Mouse (Mus musculus): ENCODE results near the gene Glipr1. TPM values are rescaled to one million over a fixed set of nuclear protein-coding genes. Genes with fewer than 3 reads are reported as not detected.
A peak's percentile ranks its signal among the peaks of the same experiment; 100 is the strongest.

The Glipr1 gene
- polyA plus RNA-seq, 1 experiment = 1.0 TPM

GRCm38 (mm10) chr10:111971929-111972328 lies 30.5 kb downstream of the Glipr1 start:
- Histone ChIP-seq H3K4me3 (ENCODE audit: insufficient read depth, low read length) (no peak overlapping the region), H3K27ac (ENCODE audit: insufficient read depth, low read length) (no peak overlapping the region), H3K4me1 (ENCODE audit: control insufficient read depth, insufficient read depth, low read length) (no peaks in the 10 kb centered on the region; the same call in 1 of the 2 replicates)
- TF ChIP-seq CTCF (IDR thresholded peaks at IDR 0.05; ENCODE audit: extremely low read depth, insufficient read depth, low read length) (no peak), POLR2A (IDR thresholded peaks at IDR 0.05; ENCODE audit: extremely low read depth, insufficient read depth, low read length) (no peak)

GRCm38 (mm10) chr10:111966394-111966793 lies 36.0 kb downstream of the Glipr1 start:
- H3K27ac ChIP-seq (ENCODE audit: insufficient read depth, low read length) = no peak overlapping the region
- H3K4me1 ChIP-seq (ENCODE audit: control insufficient read depth, insufficient read depth, low read length) = no peaks in the 10 kb centered on the region
- H3K4me3 ChIP-seq (ENCODE audit: insufficient read depth, low read length) = no peak overlapping the region
- TF ChIP-seq CTCF (IDR thresholded peaks at IDR 0.05; ENCODE audit: extremely low read depth, insufficient read depth, low read length) (no peak), POLR2A (IDR thresholded peaks at IDR 0.05; ENCODE audit: extremely low read depth, insufficient read depth, low read length) (no peak)

GRCm38 (mm10) chr10:111960459-111960858 lies 42.0 kb downstream of the Glipr1 start:
- Histone ChIP-seq H3K27ac (ENCODE audit: insufficient read depth, low read length) (no peak overlapping the region), H3K4me3 (ENCODE audit: insufficient read depth, low read length) (no peak overlapping the region), H3K4me1 (ENCODE audit: control insufficient read depth, insufficient read depth, low read length) (peaks cover 1% of the 10 kb centered on the region; the same call in 1 of the 2 replicates)
- no peak for TF ChIP-seq POLR2A (IDR thresholded peaks at IDR 0.05; ENCODE audit: extremely low read depth, insufficient read depth, low read length)

GRCm38 (mm10) chr10:111959353-111959752 lies 43.1 kb downstream of the Glipr1 start:
- TF ChIP-seq POLR2A (IDR thresholded peaks at IDR 0.05; ENCODE audit: extremely low read depth, insufficient read depth, low read length) (no peak), CTCF (IDR thresholded peaks at IDR 0.05; ENCODE audit: extremely low read depth, insufficient read depth, low read length) (no peak)

GRCm38 (mm10) chr10:111958046-111958421 lies 44.4 kb downstream of the Glipr1 start:
- no peak overlapping the region for H3K27ac ChIP-seq (ENCODE audit: insufficient read depth, low read length)
- H3K4me1 ChIP-seq (ENCODE audit: control insufficient read depth, insufficient read depth, low read length) = peaks cover 1% of the 10 kb centered on the region; the same call in 1 of the 2 replicates
- H3K4me3 ChIP-seq (ENCODE audit: insufficient read depth, low read length) = no peak overlapping the region
- TF ChIP-seq POLR2A (IDR thresholded peaks at IDR 0.05; ENCODE audit: extremely low read depth, insufficient read depth, low read length) (no peak), CTCF (IDR thresholded peaks at IDR 0.05; ENCODE audit: extremely low read depth, insufficient read depth, low read length) (no peak)

More at GRCm38 (mm10) chr10:111959353-111959752, 43.1 kb downstream of the Glipr1 start:
- Histone ChIP-seq H3K4me3 (ENCODE audit: insufficient read depth, low read length) (no peak overlapping the region), H3K27ac (ENCODE audit: insufficient read depth, low read length) (no peak overlapping the region), H3K4me1 (ENCODE audit: control insufficient read depth, insufficient read depth, low read length) (peaks cover 1% of the 10 kb centered on the region; the same call in 1 of the 2 replicates)

GRCm38 (mm10) chr10:111957271-111958045 lies 45.0 kb downstream of the Glipr1 start:
- peaks cover 1% of the 10 kb centered on the region; the same call in 1 of the 2 replicates for H3K4me1 ChIP-seq (ENCODE audit: control insufficient read depth, insufficient read depth, low read length)
- TF ChIP-seq CTCF (IDR thresholded peaks at IDR 0.05; ENCODE audit: extremely low read depth, insufficient read depth, low read length) = peak; percentile 63
- peak; percentile 42; the same call in 1 of the 2 replicates for TF ChIP-seq POLR2A (IDR thresholded peaks at IDR 0.05; ENCODE audit: extremely low read depth, insufficient read depth, low read length)
- H3K4me3 ChIP-seq (ENCODE audit: insufficient read depth, low read length) = no peak overlapping the region
- no peak overlapping the region for H3K27ac ChIP-seq (ENCODE audit: insufficient read depth, low read length)

- Histone ChIP-seq H3K4me3 (ENCODE audit: insufficient read depth, low read length) (no peak overlapping the region), H3K4me1 (ENCODE audit: control insufficient read depth, insufficient read depth, low read length) (peaks cover 1% of the 10 kb centered on the region; the same call in 1 of the 2 replicates), H3K27ac (ENCODE audit: insufficient read depth, low read length) (no peak overlapping the region)
- TF ChIP-seq CTCF (IDR thresholded peaks at IDR 0.05; ENCODE audit: extremely low read depth, insufficient read depth, low read length) = no peak
- no peak for TF ChIP-seq POLR2A (IDR thresholded peaks at IDR 0.05; ENCODE audit: extremely low read depth, insufficient read depth, low read length)
Observed at GRCm38 (mm10) chr10:111955836-111956235, 46.6 kb downstream of the Glipr1 start.

- no peak overlapping the region for H3K27ac ChIP-seq (ENCODE audit: insufficient read depth, low read length)
- H3K4me3 ChIP-seq (ENCODE audit: insufficient read depth, low read length) = no peak overlapping the region
- no peaks in the 10 kb centered on the region for H3K4me1 ChIP-seq (ENCODE audit: control insufficient read depth, insufficient read depth, low read length)
- no peak for TF ChIP-seq CTCF (IDR thresholded peaks at IDR 0.05; ENCODE audit: extremely low read depth, insufficient read depth, low read length)
- no peak for TF ChIP-seq POLR2A (IDR thresholded peaks at IDR 0.05; ENCODE audit: extremely low read depth, insufficient read depth, low read length)
Observed at GRCm38 (mm10) chr10:111949008-111949407, 53.4 kb downstream of the Glipr1 start.

GRCm38 (mm10) chr10:111948041-111948440 lies 54.4 kb downstream of the Glipr1 start:
- Histone ChIP-seq H3K4me1 (ENCODE audit: control insufficient read depth, insufficient read depth, low read length) (no peaks in the 10 kb centered on the region), H3K27ac (ENCODE audit: insufficient read depth, low read length) (no peak overlapping the region), H3K4me3 (ENCODE audit: insufficient read depth, low read length) (no peak overlapping the region)
- TF ChIP-seq POLR2A (IDR thresholded peaks at IDR 0.05; ENCODE audit: extremely low read depth, insufficient read depth, low read length) (no peak), CTCF (IDR thresholded peaks at IDR 0.05; ENCODE audit: extremely low read depth, insufficient read depth, low read length) (no peak)

GRCm38 (mm10) chr10:111945563-111945962 lies 56.9 kb downstream of the Glipr1 start:
- Histone ChIP-seq H3K4me3 (ENCODE audit: insufficient read depth, low read length) (no peak overlapping the region), H3K4me1 (ENCODE audit: control insufficient read depth, insufficient read depth, low read length) (no peaks in the 10 kb centered on the region), H3K27ac (ENCODE audit: insufficient read depth, low read length) (no peak overlapping the region)
- TF ChIP-seq CTCF (IDR thresholded peaks at IDR 0.05; ENCODE audit: extremely low read depth, insufficient read depth, low read length) (no peak), POLR2A (IDR thresholded peaks at IDR 0.05; ENCODE audit: extremely low read depth, insufficient read depth, low read length) (no peak)

All from cortical plate, adult 2 months (tissue).